Mouse (Mus musculus): Measurements from ENCODE around the gene Sgce. TPM values are rescaled to one million over a fixed set of nuclear protein-coding genes. Genes with fewer than 3 reads are reported as not detected.
A peak's percentile ranks its signal among the peaks of the same experiment; 100 is the strongest.
"Not testable (repeated sequence)": the region's sequence is repeated elsewhere in the genome, so short reads cannot be mapped to it uniquely, and the experiment has no call there.

Gene Sgce
- total RNA-seq (2015; ENCODE audit: low replicate concordance) (3.4 TPM in 1 of 2 replicates, not detected in the other), total RNA-seq (2017; ENCODE audit: low replicate concordance) (0.64 TPM in 1 of 2 replicates, not detected in the other)

GRCm38 (mm10) chr6:4746696-4747439 lies at the start of gene Sgce, which contains the start of gene Peg10:
TSS of gene Sgce (minus strand) at chr6:4747207.
TSS of gene Peg10 (plus strand) at chr6:4747306.
- ATAC-seq (replicated peaks; ENCODE audit: low FRiP score, poor library complexity, severe bottlenecking), result no peak

GRCm38 (mm10) chr6:4796281-4796680 lies 49.3 kb upstream of the Sgce start:
- no peak for ATAC-seq (replicated peaks; ENCODE audit: low FRiP score, poor library complexity, severe bottlenecking)

GRCm38 (mm10) chr6:4762252-4762651 lies 15.2 kb upstream of the Sgce start:
- ATAC-seq (replicated peaks; ENCODE audit: low FRiP score, poor library complexity, severe bottlenecking), result peak; percentile 77

- not testable (repeated sequence) for ATAC-seq (replicated peaks; ENCODE audit: low FRiP score, poor library complexity, severe bottlenecking)
Observed at GRCm38 (mm10) chr6:4761415-4762142, 14.6 kb upstream of the Sgce start.

GRCm38 (mm10) chr6:4754886-4755285 lies 7.9 kb upstream of the Sgce start:
- ATAC-seq (replicated peaks; ENCODE audit: low FRiP score, poor library complexity, severe bottlenecking), result no peak

DNA sequence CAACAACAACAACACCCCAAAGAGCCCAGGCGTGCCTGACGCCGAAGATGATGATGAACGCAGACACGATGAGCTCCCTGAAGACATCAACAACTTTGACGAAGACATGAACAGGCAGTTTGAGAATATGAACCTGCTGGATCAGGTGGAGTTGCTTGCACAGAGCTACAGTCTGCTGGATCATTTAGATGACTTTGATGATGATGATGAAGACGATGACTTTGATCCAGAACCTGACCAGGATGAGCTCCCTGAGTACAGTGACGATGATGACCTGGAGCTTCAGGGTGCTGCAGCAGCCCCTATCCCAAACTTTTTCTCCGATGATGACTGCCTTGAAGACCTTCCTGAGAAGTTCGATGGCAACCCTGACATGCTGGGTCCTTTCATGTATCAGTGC lies 7.3 kb upstream of the Sgce start:
- ATAC-seq (replicated peaks; ENCODE audit: low FRiP score, poor library complexity, severe bottlenecking), result no peak

DNA sequence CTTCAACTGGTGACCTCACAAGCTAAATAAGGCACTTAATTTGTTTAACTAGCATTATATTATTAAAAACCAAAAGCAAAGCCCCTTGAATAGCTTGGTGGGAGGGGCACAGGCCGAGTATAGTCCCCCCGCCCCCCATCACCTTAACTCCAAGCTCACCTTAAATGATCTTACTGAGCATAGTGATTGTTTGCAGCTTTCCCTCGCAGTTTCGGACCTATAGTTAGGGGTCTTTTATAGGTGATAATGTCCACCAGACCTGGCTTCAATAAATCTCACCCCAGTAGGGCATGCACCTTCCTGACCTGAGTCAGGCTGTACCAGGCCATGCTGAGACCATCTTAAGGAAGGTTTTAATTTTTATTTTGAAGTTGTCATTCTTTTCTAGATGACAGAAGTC lies 4.3 kb upstream of the Sgce start:
- ATAC-seq (replicated peaks; ENCODE audit: low FRiP score, poor library complexity, severe bottlenecking), result no peak

- peak; percentile 87 for ATAC-seq (replicated peaks; ENCODE audit: low FRiP score, poor library complexity, severe bottlenecking)
Observed at GRCm38 (mm10) chr6:4749091-4749490, 2.1 kb upstream of the Sgce start.

DNA sequence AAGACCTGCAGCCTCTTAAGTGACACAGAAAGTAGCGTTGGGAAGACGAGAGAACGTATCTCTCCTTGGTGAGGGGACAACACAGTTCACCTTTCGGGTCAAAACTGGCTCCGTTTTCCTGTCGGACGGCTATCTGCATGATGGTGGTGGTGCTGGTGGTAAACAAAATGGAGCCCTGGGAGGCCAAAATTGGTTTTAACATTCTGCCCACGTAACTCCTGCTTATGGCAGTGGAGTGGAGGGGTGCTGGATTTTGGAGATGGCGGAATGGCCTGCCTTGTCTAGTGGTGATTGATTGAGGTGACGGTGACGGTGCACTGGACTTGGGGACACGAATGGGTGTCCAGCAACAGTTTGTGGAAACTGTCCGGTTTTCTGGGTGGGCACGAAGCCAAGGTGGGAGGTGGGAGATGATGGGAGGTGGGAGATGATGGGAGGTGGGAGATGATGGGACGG lies 1.5 kb upstream of the Sgce start:
- no peak for ATAC-seq (replicated peaks; ENCODE audit: low FRiP score, poor library complexity, severe bottlenecking)

GRCm38 (mm10) chr6:4747677-4748505 lies 884 bp upstream of the Sgce start:
- ATAC-seq (replicated peaks; ENCODE audit: low FRiP score, poor library complexity, severe bottlenecking), result no peak

- no peak for ATAC-seq (replicated peaks; ENCODE audit: low FRiP score, poor library complexity, severe bottlenecking)
Observed at GRCm38 (mm10) chr6:4746036-4746695, 841 bp downstream of the Sgce start.

DNA sequence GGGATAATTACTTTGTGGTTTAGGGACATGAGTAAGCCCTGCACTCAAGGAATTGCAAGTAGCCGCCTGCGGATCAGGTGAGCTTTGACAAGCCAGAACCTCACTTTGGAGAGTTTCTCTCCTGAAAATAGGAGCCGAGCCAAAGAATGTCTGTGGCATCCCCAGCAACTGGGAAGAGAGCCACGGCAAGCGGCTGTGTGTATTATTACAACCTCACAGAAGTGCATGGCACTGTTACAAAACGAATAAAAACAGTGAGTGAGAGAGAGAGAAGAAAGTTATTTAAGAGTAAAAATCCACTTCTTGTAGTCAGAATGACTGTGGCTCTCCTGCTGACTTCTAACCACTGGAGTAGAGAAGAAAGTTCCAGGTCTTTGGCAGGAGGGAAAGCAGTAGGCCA lies 6.5 kb downstream of the Sgce start:
- no peak for ATAC-seq (replicated peaks; ENCODE audit: low FRiP score, poor library complexity, severe bottlenecking)

DNA sequence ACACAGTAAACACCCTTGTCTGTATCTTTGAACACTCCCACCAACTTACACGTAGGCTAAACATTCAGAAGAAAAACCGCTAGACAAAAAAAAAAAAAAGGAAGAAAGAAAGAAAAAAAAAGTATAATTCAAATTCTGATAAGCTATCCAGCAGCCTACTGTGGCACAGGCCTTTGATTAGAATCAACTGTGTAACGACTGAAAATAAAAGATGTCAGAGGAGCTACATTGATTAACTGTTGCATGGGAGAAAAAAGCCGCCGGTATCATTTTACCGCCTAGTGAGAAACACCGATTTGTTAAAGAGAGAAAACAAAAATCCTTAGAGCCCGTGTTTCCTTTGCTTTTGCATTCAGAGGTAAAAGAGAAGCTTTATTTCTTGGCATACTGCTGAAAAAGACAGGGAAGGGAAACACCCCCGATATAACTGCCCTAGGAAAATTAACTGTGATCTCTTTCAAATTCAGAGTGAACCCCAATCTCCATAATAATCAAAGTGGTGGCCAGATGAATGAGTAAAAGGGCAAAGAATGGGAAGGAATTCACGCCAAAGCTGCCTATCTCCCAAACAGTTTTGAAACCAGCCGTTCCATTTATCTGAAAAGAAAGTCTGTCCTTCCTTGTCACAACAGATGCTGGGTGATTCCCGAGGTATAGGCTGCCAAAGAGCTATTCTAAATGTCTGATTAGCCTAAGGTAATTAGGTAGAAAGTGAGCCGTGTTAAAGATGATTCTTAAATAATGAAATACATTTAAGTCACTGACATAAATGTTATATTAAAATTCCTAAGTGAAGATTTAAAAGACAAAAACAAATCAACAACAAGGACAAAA lies 7.3 kb downstream of the Sgce start:
- ATAC-seq (replicated peaks; ENCODE audit: low FRiP score, poor library complexity, severe bottlenecking), result no peak

- no peak for ATAC-seq (replicated peaks; ENCODE audit: low FRiP score, poor library complexity, severe bottlenecking)
Observed at GRCm38 (mm10) chr6:4738717-4739116, 8.3 kb downstream of the Sgce start.

GRCm38 (mm10) chr6:4738034-4738629 lies 8.9 kb downstream of the Sgce start:
- ATAC-seq (replicated peaks; ENCODE audit: low FRiP score, poor library complexity, severe bottlenecking), result no peak

GRCm38 (mm10) chr6:4736372-4736771 lies 10.6 kb downstream of the Sgce start:
- ATAC-seq (replicated peaks; ENCODE audit: low FRiP score, poor library complexity, severe bottlenecking), result no peak

- ATAC-seq (replicated peaks; ENCODE audit: low FRiP score, poor library complexity, severe bottlenecking), result no peak
Observed at GRCm38 (mm10) chr6:4733208-4733607, 13.8 kb downstream of the Sgce start.

- no peak for ATAC-seq (replicated peaks; ENCODE audit: low FRiP score, poor library complexity, severe bottlenecking)
Observed at GRCm38 (mm10) chr6:4731675-4732074, 15.3 kb downstream of the Sgce start.

Measured in erythroid progenitor cell, adult 5-6 weeks (primary cell).